Mouse (Mus musculus) CD8-positive naive resting alpha-beta T cell, adult 2 months (primary cell): ENCODE measurements at regions not wholly inside any gene's neighbourhood (a gene's known extent, or its start where the extent isn't known, plus 50 kb on each side); places are given as distances from the start of the nearest gene placed in this dataset.

ENCODE experiments used
- DNase-seq, 2 experiments: peaks; one replicate each; pipeline ENCODE4 v3.0.0; 2022; ENCODE audit warnings: low read depth in 2 of 2, low spot score in 2 of 2

DNA sequence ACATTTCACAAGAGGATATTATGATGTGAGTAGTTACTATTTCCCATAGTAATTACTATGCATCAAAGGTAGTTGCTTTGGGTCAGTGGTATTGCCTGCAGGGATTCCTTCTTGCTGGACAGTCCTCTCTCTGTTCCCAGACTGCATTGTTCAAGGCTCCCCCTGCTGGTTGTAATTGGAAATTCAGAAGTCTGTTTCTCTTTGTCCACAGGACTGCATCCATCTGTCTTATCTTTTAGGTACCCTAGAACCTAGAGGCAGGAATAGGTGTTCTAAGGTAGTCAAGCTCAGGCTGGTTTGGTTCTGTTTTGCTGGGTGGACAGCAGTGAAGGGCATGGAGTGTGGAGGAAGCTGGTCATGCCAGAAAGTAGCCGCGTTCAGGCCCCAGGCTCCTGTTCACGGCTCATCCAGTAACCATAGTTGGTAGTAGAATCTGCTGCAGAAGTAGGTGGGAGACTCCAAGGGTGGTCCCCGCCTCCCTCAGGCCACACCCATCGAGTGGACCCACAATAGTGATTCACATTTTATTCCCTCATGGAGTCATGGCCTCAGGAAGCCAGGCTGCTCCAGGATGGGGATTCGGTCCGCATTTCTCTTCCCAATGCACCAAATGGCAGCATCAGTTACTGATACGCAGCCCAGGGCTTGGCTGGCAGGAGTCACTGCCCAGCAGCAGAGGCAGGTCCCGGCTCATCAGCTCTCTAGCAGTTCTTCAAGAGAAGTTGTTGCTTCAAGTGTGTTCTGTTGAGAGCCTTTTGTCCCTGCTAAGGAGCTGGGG, 51.7 kb upstream of the Caprin1 start:
- peak; percentile 47 to 55 for DNase-seq

DNA sequence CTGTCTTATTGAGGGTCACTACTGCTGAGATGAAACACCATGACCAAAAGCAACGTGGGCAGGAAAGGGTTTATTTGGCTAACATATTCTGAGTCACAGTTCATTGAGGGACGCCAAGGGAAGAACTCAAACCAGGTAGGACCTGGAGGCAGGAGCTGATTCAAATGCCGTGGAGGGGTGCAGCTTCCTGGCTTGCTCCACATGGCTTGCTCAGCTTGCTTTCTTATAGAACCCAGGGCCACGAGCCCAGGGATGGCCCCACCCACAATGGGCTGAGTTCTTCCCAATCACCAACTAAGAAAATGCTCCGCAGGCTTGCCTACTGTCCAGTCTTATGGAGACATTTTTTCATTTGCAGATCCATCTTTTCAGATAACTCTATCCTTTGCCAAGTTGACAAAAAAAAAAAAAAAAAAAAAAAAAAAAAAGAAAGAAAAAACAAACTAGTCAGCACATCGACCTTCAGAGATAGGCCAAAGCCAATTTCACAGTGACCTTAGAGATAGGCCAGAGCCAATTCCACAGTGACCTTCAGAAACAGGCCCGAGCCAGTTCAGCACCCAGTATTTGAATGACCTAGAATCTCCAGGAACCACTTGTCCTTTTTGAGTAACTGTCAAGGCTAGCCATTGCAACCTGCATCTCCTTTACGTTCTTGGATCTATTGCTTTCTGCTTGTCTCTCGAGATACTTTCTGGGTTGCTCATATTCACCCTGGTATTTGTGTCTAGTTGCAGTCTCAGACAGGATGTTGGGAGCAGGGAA, 52.5 kb upstream of the Caprin1 start:
- DNase-seq: no peak

DNA sequence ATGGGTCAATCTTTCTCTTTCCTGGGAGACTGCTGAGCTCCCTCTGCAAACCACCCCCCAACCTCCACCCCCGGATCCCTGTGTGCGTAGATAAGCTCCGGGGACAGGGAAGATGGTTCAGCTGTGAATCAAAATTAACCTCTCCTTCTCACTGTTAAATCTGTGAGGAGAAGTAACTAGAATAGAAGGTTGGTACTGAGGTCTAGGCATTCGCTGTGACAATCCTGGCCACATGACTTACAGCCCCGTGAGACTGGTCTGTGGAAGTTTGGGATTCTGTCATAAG, 53.0 kb upstream of the Caprin1 start:
- no peak for DNase-seq

DNA sequence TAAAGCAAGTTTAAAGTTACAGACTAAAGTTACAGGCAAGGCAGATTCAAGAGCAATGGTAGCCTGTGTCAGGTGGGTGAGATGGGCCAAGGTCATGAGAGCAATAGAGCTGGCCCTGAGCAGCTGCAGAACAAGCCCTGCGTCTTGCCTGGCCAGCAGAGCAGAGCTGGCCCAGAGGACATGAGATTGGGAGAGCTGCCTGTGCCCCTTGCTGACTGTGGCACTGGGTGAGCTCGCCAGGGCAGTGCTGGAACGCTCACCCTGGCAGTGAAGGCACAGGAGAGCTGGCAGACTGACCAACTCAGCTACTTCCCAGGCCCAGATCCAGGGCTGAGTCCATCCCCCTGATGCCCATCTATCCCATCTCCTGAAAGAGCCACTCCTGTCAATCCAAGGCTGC, 53.7 kb upstream of the Caprin1 start:
- DNase-seq: no peak

DNA sequence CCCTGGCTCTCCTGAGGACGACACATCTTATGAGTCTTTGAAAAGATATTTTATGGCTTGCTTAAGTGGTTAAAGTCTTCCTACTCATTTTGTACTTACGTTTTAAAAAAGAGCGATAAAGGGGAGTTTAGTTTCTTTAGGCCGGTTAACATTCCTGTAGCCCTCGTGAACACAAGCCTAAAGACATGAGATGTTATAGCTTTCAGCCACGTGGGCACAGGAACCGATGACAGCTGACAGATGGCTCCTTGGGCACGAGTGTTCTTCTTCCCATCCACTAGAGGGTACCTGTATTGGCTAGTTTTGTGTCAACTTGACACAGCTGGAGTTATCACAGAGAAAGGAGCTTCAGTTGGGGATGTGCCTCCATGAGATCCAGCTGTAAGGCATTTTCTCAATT, 63.8 kb upstream of the Caprin1 start:
- no peak for DNase-seq

DNA sequence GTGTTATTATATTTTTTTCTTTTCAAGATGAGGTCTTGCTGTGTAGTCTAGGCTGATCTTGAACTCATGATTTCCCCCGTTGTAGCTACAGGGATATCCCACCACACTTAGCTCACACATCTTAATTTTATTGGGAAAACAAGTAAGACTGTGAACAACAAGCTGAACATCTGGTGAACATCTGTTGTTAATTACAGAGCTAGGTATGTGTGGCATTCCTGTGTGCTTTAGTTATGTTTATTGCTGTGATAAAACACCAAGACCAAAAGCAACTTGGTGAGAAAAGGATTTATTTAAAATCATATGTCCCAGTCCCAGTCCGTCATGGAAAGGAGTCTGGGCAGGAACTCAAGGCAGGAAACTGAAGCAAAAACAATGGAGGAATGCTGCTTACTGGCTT, 66.8 kb upstream of the Caprin1 start:
- no peak for DNase-seq

DNA sequence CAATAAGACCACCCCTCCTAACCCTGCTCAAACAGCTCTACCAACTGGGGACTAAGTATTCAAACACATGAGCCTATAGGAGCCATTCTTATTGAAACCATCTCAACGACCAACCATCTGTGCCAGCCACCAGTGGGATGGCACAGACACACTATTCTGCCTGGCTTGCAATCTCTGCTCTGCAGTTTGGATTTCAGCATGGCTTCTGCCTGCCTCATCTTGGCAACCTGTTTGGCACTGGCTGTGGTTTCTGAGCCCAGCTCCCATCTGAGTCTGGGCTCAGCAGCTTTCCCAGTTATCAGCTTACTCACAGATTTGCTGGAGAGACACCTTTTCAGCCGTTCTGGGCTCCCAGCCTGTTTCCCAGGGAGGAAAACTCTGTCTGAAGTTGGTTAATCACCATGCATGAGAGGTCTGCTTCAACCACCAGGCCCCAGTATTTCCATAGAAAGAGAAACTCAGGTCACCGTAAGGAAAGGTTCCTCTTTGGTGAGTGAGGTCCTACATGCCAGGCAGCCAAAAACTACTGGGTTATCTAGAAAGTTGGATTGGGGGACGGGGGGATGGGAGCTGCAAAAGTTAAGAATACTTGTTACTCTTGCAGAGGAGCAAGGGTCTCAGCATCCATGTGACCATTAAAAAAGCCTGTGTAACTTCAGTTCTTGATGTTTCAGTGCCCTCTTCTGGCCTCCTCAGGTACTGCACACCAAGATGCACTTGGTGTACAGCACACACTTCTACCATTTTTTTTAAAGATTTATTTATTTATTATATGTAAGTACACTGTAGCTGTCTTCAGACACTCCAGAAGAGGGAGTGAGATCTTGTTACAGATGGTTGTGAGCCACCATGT, 68.1 kb upstream of the Caprin1 start:
- peak; percentile 43 to 48 for DNase-seq

DNA sequence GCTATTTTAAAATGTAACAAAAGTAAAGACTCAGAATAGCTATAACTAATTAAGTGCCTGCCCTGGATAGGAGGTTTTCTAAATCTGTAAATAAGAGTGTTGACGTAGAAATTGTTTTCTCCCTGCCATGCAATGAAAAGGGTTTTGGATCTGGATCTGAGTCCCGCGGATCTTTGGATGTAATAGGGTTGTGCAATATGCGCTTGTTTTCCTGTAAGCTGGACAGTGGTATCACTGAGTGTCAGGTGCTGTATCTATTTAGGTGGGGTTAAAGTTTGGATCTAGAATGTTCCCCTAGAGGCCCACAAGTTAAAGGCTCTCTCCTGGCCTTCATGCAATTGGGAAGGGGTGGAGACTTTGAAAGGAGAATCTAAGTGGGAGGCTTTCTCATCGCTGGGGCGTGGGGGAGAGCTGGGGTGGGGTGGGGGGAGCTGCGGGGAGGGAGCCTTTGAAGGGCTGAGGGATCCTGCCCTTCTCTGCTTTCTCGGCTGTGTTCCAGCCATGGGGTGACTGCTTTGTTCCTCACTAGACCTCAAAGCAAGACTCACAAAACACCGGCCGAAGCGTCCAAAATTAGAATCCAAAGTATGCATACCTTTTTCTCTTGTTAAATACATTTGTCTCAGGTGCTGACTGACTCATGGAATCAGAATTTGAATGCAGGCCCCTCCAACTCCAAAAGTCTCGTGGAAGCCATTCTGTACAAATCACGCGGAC, 70.0 kb upstream of the Caprin1 start:
- no peak for DNase-seq

DNA sequence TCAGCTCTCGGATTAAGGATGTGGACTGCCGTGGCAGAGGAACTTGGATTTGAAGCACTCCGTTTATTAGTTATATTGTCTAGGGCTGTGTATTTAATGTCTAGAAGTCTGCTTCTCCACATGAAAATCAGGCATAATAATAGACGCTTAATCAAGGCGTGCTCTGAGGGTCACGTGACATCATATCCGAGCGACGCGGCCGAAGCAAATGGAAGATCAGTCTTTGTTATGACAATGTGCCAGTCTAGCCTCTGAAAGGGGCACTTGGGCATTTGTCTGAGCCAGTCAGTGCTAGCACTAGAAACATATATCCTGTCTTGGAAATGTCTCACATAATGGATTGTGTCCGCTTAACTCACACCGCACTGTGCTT, 70.5 kb upstream of the Caprin1 start:
- DNase-seq: no peak

DNA sequence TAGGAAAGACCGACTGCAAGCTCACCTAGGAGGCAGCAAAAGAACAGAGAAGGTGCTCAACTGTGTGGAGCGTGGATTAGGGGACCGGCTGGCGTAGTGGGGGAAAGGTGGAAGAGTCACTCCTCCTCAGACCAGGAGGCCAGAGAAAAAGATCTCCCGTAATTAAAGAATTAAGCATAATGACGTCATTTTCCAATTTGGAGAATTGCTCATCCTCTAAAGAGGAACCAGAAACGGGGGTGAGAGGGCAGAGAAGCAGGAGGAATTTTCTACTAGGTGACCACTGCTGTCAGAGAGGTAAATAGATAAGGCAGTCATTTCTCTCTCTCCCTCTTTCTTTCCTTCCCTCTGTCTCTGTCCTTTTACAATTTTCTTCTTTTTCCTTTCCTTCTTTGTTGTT, 71.2 kb upstream of the Caprin1 start:
- DNase-seq: no peak

DNA sequence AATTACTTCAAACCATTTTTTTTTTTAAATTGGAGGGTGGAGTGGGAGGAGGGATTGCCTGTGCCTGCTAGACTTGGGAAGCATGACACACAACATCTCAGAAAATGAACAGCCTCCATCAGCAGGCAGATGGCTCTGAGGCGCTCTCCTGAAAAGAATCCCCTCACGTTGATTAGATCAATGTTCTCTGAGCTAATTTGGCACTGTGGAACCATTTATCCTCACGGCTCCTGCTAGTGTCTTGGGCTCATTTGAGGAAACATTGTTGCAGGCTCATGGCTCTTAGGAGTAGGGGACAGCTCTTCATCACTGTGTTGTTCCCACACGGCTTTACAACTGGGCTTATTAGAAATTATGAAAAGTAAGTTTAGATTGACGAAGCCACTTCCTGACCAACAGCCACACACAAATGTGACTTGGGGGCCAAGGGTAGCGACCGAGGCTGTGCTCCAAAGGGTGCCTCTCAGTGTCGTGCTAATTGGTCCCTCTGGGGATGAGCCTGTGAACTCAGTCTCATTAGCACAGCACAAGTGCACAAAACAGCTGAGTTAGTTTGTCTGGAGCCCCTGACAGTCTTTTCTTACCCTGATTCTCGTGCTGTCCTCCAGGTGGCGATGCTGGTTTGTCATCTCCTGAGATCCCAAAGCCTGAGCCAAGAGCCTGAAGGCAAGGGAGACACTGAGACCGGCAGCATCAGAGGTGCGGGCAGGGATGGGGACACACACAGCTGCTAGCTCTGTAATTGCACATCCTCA, 74.2 kb upstream of the Caprin1 start:
- peak; percentile 8 to 14 for DNase-seq

DNA sequence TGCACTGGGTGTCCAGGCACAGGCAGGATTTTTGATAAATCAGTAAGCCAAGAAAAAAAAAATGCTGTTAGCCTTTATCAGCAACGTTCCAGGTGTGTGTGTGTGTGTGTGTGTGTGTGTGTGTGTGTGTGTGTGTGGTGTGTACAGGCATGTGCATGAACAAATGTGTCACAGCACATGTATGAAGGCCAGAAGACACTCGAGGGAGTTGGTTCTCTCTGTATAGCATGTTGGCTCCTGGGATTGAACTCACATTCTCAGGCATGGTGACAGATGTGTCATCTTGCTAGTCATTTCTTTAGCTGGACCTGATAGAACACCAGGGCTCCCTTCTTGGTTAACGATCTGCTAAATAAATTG, 74.8 kb upstream of the Caprin1 start:
- DNase-seq: no peak

DNA sequence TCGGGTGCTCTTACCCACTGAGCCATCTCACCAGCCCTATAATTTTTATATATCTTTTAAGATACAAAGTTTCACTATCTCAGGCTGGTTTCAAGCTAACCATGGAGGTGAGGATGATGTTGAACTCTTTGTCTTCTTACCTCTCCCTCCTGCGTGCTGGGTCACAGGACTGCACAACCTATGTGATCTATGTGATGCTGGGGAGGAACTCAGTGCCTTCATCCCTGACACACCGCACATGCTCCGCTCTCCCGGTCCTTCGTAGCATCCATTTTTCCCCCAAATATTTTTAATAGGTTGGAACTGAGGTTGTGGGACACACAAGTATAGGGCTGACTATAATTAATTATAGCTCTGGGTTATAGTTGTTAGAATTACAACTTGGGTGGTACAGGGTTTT, 75.9 kb upstream of the Caprin1 start:
- DNase-seq: no peak

DNA sequence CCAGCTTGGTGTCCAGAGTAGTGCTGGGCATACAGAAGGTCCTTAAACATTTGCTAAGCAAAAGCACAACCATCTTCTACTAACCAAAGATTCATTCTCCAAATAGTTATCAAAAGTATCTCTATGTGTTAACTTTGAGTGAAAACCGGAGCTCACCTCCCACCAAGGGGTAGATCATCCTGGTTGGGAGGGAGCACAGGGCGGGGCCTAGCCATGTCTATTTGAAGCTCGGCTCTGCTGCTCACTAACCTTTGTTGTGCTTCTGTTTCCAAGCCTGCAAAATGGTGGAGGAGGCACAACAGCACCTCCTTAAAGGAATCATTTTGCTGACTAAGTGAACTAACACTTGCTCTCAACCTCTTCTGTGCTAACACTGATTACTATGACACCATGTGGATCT, 77.0 kb upstream of the Caprin1 start:
- DNase-seq: no peak

DNA sequence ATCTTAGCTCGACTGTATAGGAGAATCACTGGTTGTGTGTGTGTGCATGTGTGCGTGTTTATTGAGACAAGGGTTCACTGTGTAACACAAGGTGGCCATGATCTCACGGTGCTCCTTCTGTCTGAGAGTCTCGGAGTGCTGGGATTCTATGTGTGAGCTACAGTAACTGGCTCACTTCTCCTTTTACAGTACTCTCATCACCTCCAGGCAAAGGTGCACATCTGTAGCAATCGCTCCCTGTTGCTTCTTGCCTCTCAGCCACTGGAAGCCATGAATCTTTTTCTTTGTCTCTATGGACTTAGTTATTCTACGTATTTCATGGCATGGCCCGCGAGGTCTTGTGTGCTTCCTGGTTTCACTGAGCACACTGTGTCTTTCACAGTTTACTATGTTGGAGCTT, 78.3 kb upstream of the Caprin1 start:
- no peak for DNase-seq

DNA sequence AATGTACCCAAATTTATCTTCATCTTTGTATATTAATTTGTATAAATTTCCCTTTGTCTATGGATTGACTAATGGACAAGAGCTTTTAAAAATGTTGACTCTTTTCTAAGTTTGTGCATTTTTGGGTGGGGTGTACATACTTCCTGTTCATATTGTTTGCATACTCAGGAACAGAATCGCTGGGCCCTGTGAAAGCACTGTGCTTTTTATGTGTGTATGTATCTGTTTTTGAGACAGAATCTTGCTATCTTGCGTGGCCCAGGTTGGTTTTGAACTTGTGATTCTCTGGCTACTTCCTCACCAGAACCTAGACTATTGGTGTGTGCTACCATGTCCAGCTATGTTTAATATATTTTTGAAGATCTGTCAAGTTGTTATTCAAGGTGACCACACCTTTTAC, 78.8 kb upstream of the Caprin1 start:
- no peak for DNase-seq

DNA sequence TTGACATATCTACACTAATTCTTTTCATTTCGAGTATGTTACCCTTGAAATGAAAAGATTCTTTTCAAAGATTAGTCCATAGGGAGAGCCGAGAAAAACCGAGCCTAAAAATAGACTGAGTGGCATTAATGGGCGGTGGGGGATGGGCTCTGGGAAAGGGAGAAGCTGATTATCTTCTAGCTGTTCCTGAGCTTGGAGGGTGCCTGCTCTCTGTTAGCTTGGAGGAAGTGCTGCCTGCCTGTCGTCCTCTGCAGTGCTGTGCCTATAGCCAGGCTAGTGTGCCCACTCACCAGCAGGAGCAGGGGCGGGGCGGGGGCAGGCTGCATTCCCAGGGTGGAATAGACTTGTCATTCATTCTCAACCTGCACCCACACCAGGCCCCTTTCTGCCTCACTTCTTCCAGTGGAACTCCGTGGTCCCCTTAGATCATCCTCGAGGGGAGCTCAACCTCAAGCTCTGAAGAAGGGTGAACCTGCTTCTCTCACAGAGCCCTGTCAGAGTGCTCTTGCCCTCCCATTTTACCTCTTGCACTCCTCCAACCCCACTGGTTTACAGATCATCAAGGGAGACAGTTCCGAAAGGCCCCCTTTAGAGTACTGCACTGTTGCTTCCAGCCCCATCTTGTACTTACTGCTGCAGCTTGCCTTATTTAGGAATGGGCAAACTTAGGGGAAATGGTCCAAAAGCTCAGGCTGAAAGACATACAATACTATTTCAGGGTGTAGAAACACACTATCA, 76.6 kb upstream of the Lmo2 start:
- DNase-seq: no peak

DNA sequence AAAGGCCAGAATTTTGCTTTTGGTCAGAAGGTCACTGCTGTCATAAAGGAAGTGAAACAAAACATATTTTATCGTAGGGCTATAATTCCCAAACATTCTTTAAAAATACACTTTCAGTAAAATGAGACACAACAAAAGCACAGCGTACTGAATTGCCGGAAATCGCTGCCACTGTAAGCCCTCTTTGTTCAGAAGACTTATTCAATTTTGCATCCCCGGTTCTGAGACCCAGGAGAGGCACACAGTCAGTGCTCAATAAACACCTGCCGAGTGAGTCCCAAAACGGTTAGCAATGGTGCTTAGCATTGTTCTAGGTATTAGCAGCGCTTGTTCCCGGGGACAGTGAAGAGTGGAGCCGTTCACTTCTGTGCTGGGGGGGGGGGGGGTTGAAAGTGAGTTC, 72.9 kb upstream of the Lmo2 start:
- no peak for DNase-seq

DNA sequence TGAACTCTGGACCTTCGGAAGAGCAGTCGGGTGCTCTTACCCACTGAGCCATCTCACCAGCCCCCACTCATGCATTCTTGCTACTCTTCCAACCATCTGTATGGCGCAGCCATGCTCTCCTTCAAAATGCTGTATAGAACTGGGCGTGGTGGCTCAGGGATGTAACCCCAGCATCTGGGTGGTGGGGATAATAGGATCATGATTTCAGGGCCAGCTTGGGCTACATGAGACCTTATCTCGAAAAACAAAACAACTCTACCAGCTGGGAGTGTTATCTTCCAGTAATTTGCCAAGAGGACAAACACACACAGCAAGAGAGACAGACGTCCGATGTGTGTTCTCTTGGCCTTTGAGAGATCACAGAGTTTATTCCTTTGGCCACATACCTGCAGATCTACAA, 69.8 kb upstream of the Lmo2 start:
- DNase-seq: no peak

DNA sequence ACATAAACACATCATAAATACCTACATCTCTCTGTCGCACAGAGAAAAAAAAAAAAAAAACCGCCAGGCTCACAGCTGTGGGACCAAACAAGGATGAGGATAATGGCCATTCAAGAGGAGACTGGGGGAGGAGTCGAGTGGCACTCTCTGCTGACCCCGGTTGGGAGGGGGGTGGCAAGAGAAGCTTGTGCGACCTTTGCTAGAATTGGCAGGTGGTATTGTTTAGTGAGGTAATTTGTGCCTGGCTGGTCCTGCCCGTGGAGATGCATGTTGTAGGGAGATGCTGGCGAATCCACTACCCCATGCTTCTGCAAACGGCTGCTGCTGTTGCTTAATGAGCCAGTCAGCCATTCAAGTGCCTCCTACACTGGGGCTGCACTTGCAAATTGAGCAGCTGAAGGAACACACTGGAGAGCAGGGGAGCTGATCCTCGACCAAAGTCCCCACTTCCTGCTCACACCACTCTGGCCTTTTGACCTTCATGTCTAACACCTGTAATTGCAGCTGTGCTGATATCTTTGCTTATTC, 66.5 kb upstream of the Lmo2 start:
- no peak for DNase-seq
